Mouse (Mus musculus): ENCODE measurements around the gene Mvp.
A peak's percentile ranks its signal among the peaks of the same experiment; 100 is the strongest.

The Mvp gene

GRCm38 (mm10) chr7:127014320-127014719, at the start of gene Mvp:
Mvp (minus strand) TSS chr7:127014621.
- DNase-seq (ENCODE audit: low spot score in 2 of 2) = peak; percentile 70 to 72

DNA sequence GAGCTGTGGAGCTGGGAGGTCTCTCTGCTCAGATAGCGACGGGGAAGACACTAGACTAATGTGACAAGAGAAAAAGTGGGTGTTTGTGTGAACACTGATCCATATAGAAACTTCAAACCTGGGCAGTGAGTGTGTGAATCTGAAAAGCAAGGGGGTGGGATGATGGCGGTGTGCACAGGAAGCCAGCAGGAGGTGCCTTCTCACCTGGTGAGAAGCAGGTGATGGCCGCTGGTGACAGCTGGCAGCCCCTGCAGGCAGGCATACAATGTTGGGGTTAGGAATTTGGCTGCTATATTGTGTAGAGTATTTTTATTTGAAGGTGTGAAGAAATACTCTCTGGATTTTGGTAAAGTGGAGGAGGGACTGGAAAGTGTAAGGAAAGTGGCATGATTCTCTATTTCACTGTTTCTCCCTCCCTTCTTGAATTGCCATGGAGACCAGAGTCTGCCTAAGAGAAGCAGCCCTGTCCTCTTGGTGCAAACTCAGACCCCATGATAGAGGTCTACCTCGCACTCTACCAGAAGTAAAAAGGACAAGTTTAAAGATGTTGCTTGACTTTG, 40.7 kb upstream of the Mvp start:
- no peak for DNase-seq (ENCODE audit: low spot score in 2 of 2)

DNA sequence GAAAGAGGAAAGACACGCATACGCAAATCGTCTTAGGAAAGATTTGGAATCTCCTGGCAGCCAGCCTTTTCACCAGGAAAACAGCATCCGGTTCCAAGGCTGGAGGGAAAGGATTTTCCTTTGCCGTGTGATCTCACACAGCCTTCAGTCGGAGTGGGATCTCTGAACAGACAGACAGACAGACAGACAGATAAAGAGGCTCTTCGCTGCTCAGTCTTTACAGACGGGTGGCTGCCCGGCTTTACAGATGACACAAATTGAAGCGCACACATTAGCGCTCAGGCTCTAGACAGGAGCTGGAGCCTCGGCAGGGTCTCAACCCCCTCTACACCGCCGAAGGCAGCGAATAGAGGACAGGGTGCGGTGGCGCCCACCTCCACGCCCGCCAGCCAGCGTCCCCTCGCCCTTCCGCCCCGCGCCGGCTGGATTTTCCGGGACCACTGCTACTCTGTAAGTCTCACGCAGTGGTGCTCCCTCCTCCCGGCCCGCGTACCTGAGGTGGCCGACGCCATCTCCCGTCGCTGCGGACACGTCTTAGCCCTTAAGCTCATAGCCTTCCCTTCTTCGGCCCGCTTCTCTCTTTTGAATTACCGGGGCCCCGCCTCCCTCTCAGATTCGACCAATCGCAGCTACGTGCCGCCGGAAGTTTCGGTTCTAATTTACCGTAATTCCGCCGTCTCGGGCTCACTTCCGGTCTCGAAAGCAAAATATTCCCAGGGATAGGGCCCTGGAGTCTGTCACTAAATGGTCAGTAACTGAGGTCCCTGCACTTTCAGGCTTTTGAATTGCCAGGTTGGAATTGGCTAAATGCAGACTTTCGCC, 27.6 kb upstream of the Mvp start, which contains the start of gene Kif22:
TSS of gene Kif22 (minus strand) at position 621 of the 822 bp plus-strand sequence.
- DNase-seq (ENCODE audit: low spot score in 2 of 2) = peak; percentile 87 to 91

DNA sequence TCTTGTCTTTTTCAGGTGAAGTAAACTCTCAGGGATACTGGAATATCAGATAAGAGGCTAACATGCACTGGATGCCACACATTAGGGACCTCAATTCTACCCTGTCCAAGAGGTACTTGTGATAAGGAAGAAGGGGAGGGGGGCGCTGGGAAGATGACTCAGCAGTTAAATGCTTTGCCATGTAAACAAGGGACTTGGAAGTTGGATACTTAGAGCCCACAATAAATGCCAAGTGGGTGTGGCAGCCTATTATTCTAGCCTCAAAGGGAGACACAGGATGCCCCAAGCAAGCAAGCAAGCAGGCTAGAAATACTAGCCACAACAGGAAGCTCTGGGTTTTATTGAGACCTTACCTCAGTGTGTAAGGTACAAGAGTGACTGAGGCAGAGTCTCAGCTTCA, 16.8 kb upstream of the Mvp start:
- DNase-seq (ENCODE audit: low spot score in 2 of 2) = no peak

DNA sequence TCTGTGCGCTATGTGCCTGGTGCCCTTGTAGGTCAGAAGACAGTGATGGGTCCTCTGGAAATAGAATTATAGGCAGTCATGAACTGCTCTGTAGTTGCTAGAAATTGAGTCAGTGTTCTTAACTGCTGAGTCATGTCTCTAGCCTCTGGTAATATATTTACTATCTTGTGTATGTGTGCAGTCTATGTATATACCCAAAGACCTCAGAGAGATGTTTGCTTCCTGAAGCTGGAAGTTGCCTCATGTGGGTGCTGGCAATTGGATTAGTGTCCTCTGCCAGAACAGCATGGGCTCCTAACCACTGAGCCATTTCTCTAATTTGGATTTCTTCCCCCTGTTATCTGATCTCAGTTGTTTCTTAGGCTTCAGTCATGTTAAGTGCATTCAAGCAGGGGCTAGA, 15.8 kb upstream of the Mvp start:
- DNase-seq (ENCODE audit: low spot score in 2 of 2) = no peak

DNA sequence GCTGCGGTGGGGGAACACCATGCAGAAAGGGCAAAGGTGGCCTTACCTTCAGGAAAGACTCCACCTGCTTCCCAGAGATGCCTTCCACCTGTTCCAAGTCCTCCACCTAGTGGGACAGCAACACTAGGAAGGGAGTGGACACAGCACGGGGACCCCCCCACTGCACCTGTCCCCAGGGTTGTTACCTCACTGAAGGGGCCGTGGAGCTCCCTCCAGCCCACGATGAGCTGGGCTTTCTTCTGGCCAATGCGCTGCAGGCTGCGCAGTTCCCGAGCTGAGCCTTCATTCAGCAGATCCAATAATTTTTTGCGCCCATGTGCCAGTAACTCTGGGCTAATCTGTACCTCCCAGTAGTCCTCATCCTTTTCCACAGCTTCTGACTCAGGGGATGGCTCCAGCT, 13.5 kb upstream of the Mvp start:
- DNase-seq (ENCODE audit: low spot score in 2 of 2) = no peak

DNA sequence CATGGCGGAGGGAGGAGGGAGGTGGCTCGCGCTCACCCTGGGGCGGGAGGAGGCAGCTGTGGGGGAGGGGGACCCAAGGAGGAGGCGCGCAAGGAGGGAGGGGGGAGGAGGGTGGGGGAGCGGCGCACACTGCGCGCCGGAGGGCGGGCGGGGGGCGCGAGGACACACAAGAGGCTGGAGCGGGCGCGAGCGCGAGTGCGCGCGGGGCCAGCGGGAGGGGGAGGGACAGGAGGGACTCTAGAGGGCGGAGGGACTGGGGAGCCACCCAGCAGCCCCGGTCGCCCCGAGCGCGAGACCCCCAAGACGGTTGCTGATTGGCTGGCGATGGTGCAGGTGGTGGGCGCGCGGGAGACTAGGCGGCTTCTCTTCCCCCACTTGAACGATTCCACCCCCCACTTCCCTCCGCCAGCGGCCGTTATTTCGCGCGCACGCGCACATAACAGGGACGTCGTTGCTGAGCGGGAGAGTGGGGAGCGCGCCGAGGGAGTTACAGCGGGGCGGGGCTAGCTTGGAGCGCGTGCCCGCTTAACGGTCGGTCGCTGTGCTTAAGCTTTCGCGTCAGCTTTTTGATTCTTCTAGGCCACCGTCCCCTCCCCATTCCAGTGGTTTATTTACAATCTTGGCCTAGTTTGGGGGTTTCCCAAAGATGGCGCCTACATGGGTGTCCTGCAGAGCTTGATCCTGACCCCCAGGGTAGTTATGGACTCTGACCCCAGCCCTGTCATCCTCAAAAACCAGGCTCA, 12.7 kb upstream of the Mvp start, which contains the start of gene Maz:
TSS of gene Maz (minus strand) at position 54 of the 743 bp plus-strand sequence.
- peak; percentile 98 to 99 for DNase-seq (ENCODE audit: low spot score in 2 of 2)

DNA sequence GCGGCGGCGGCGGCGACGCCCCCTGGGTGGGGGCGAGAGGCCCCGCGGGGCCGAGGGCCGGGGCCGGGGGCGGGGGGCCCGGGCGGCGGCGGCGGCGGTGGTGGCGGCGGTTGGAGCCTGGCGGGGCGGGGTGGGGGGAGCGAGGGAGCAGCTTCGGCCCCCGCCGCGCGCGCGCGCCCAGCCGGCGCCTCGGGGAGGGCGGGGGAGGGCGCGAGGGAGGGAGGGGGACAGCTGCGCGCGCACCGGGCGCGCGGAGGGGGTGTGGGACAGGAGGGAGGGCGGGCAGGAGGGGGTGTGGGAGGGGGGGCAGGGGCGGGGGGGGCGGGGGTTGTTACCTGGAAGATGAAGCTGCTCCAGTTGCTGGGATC, 12.2 kb upstream of the Mvp start:
- DNase-seq (ENCODE audit: low spot score in 2 of 2) = no peak

DNA sequence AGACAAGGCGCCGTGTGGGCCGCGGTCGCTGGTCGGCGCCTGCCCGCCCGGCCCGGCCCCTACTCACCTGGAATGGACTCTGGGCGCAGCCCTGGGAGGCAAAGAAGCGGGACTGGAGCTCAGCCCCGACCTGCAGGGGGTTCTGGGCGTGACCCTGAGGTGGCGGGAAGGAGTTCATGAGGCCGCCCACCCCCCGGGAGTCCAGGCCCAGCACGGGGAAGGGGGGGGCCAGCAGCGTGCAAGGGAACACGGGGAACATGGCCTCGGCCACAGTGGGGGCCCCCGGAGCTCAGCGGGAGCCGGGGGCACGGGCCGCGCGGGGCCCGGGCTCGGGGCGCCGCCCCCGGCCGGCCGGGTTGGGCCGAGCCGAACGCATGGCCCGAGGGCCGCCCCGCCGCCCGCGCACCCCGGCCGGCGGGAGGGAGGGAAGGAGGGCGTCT, 11.8 kb upstream of the Mvp start:
- DNase-seq (ENCODE audit: low spot score in 2 of 2) = peak; percentile 40 to 54

DNA sequence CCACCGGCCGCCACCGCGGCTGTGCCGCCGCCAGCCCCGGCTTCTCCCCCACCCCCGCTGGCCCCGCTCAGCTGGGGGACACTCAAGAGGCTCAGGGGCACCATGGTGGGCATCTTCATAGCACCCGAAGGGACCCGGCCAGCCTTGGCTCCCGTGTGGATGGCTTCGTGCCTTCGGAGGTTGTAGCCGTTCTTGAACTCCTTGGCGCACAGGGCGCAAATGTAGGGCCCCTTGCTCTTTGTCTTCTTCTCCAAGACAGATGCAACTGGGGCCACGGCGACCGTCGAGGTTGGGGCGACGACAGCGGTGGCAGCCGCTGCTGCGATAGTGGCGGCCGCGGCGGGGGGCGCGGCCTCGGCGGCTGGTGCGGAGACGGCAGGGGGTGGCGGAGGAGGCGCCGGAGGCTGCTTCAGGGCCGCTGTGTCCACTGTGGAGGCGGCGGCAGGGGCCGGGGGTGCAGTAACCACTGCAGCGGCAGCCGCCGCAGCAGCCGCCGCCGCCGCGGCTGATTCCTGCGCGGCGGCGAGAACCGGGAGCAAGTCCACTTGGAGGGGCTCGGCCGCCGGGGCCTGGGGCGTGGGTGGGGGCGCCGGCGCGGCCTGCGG, 11.2 kb upstream of the Mvp start:
- DNase-seq (ENCODE audit: low spot score in 2 of 2) = peak in 1 of 2 experiments; percentile 28

GRCm38 (mm10) chr7:127024755-127025555, 10.5 kb upstream of the Mvp start:
- peak; percentile 65 to 75 for DNase-seq (ENCODE audit: low spot score in 2 of 2)

DNA sequence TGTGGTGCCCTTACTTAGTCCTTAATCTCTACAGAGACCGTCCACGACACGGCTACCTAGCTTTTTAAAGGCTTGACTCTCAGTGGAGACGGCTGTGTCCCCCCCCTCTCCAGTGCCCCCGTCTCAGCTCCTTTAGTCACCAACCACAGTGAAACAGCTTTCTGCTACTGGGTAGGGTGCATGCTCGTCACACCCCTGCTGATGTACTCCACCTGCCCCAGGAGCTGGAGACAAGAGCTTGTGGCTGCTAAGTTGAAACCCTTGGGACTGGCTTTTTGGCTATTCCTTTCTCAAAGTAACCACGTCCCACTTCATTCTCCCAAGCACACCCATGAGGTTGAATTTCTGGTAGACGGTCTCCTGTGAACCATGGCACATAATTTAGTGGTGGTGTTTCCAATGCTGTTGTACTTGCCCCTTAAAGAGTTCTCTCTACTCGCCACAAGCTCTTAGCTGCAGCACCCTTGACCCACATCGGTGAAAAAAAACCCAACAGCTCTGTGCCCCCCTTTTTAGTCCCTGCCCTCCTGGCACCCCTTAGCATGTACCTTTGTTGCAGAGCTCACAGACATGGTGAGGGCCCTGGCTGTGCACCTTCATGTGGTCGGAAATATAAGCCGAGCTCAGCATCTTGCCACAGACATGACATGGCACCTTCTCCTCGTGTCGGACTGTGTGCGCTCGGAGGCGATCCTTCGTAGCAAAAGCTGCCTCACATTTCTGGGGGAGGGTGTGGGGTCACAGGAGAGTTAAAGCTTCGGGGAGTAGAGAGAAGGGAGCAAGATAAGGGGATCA, 9.7 kb upstream of the Mvp start:
- DNase-seq (ENCODE audit: low spot score in 2 of 2) = no peak

- no peak for DNase-seq (ENCODE audit: low spot score in 2 of 2)
Observed at GRCm38 (mm10) chr7:127023272-127023691, 8.9 kb upstream of the Mvp start.

GRCm38 (mm10) chr7:127022528-127023271, 8.3 kb upstream of the Mvp start:
- no peak for DNase-seq (ENCODE audit: low spot score in 2 of 2)

- DNase-seq (ENCODE audit: low spot score in 2 of 2) = no peak
Observed at GRCm38 (mm10) chr7:127021563-127022527, 7.4 kb upstream of the Mvp start.

GRCm38 (mm10) chr7:127020901-127021562, 6.6 kb upstream of the Mvp start, which contains the start of the genes Gm42742 and Prrt2:
Gm42742 (minus strand) TSS chr7:127021097.
Prrt2 (minus strand) TSS chr7:127021211.
- peak in 1 of 2 experiments; percentile 38 for DNase-seq (ENCODE audit: low spot score in 2 of 2)

- DNase-seq (ENCODE audit: low spot score in 2 of 2) = no peak
Observed at GRCm38 (mm10) chr7:127020491-127020890, 6.1 kb upstream of the Mvp start.

DNA sequence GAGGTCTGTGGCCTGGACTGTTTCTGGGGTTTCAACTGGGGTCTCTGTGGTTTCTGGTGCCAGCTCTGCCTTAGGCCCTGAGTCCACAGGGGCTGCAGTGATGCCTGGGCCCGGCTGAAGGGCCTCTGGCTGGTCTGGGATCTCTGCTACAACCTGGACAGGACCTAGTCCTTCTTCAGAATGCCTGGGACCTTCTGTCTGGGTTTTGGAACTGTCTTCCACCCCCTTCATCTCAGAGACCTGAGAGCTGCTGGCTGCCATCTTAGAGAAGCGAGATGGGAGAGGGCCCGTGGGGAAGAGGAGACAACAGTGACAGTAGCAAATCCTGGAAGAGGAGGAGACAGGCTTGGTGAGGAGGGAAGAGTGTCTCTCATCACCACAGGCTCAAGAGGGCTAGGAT, 5.6 kb upstream of the Mvp start:
- DNase-seq (ENCODE audit: low spot score in 2 of 2) = no peak

All from urinary bladder, postnatal 36 days (tissue).